Mouse (Mus musculus): ENCODE results near the gene Brsk1.

Brsk1 gene

DNA sequence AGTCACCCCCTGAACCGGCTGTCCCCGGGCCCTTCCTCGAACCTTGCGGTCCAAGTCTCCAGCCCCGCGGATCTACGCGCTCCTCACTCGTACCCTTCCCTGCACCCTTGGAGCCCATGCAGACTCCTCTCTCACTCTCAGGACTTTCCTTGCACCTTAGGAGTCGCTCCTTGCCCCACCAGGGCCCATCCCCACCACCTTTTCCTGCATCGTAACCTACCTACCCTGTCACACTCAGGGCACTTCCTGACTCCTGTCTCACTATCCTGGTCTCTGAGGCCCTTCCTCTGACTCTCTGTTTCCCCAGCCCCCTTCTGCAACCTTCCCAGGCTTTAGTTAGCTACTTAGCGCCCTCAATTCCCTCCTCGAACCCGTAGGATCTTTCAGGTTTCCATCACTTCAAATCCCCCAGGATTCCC is 49.9 kb downstream of the Brsk1 start:
- DNase-seq: no peak

DNA sequence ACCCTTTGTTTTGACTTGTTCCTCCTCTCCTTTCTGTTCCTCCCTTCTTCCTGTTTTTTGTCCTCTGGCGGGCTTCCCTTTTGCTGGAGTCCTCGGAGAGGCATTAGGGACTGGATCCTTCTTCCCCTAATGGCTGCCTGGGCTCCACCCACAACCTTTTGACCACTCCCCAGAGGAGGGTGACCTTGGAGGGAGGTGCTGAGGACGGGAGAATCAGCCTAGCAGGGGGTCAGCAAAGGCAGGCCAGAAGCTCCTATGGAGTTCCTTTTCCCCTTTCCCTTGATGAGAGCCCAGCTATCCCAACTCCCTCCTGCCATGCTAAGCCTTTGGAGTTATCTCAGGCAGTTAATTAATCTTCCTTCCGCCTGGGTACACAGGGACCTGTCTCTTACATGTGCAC is 50.7 kb downstream of the Brsk1 start:
- peak; percentile 71 to 76 for DNase-seq

- no peak for DNase-seq
These were observed 51.5 kb downstream of the Brsk1 start for GRCm38 (mm10) chr7:4741672-4742481.

- DNase-seq: no peak
These were observed 52.0 kb downstream of the Brsk1 start for GRCm38 (mm10) chr7:4742482-4742819.

GRCm38 (mm10) chr7:4743354-4743753 is 53.0 kb downstream of the Brsk1 start:
- DNase-seq: peak in 1 of 2 experiments; percentile 41

DNA sequence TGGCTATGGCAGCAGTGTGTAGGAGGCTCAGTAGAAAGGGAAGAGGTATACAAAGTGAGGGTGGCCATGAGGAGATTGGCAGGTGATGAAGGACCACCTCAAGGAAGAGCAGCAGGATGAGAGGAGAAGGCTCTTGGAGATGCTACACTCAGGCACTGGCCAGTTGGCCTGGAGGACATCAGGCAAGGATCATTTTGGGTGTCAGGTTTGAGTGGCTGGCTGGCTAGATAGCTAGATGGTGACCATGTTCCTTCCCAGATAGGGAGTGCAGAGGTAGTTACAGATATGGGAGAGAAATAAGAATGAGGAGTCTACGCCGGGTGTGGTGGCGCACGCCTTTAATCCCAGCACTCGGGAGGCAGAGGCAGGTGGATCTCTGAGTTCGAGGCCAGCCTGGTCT is 54.5 kb downstream of the Brsk1 start:
- DNase-seq: no peak

DNA sequence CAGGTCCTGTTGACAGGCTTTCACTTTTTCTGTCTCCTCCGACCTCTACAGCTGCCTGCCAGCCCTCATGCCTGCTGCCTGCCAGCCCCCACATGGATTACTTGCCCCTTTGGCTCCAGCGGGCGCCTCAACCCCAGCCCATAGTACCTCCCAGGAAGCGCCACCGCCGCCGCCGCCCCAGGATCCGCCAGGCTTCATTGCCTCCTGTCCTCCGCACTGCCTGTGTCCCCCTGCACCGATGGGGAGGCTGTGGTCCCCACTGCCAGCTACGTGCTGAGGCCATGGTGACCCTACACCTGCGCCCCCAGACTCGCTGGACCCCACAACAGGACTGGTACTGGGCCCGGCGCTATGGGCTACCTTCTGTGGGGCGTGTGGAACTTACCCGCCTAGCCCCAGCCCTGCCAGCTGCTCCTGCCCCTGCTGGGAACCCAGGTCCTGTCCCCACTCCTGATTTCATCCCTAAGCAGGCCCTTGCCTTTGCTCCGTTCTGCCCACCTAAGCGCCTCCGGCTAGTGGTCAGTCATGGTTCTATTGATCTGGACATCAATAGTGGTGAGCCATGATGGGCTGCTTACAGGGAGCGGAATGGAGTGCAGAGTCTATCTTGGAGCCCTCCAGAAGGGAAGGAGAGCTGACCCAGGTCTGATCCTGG is 56.0 kb downstream of the Brsk1 start:
- DNase-seq: no peak

DNA sequence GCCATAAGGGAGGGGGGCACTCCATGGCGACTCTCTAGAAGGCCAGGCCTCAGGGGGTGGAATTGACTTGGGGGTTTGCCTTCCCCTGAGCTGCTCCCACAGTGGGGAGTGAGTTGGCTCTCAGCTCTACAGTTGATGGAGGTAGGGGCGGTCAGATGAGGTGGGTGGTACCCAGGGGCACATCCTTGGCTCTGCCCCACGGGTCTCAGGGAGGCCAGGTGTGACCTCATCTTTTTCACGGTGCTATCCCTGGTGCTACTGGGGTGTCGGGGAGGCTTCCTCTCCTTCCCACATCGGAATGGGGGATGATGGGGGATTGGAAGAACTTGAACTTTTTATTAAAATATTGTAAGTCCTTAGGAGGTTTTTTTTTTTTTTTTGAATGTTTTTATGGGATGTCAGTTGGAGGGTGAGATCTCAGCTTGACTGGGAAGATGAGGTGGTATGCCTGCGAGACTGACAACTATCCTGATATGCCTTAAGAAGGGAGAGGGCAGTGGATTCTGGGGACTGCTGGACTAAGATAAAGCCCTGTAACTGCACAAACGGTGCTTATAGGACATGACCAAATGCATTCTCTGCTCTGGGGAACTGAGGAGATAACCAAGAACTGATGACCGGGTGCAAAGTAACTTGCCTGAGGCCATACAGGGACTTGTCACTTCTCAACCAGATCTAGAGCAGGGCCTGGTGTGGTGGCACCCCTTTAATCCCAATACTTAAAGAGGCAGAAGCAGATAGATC is 56.9 kb downstream of the Brsk1 start:
- DNase-seq: no peak

GRCm38 (mm10) chr7:4748321-4748720 is 57.9 kb downstream of the Brsk1 start:
- no peak for DNase-seq

- DNase-seq: no peak
These were observed 58.8 kb downstream of the Brsk1 start for GRCm38 (mm10) chr7:4749169-4749568.

- peak; percentile 83 to 87 for DNase-seq
These were observed 61.8 kb downstream of the Brsk1 start for GRCm38 (mm10) chr7:4751971-4752820.

- DNase-seq: peak; percentile 95 to 97
These were observed 62.6 kb downstream of the Brsk1 start, which contains the start of gene Cox6b2 for GRCm38 (mm10) chr7:4752821-4753570. Gene Cox6b2, minus strand, starts transcription at chr7:4753094.

DNA sequence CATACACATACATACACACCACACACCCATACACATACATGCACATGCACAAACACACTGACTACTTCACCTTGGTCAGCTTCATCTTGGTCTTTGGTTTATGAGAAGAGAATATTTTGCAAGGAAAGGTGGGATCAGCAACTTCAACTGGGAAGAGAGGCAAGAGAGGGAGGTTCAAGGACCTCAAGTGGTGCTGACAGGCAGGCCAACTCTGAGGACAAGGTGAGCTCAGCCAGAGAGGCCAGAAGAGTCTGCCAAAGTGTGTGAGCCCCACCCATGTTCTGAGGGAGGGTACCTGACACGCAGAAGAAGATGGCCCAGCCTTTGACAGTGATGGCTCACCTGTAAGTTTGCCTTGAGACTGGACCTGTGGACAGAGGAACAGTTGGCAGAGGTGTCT is 69.3 kb downstream of the Brsk1 start:
- no peak for DNase-seq

- no peak for DNase-seq
These were observed 74.7 kb downstream of the Brsk1 start for GRCm38 (mm10) chr7:4764946-4765710.
